Mouse (Mus musculus): ENCODE results near the gene Kcnma1. TPM values are rescaled to one million over a fixed set of nuclear protein-coding genes. Genes with fewer than 3 reads are reported as not detected.

Kcnma1 gene
- total RNA-seq, 1 experiment = 0.49 TPM

DNA sequence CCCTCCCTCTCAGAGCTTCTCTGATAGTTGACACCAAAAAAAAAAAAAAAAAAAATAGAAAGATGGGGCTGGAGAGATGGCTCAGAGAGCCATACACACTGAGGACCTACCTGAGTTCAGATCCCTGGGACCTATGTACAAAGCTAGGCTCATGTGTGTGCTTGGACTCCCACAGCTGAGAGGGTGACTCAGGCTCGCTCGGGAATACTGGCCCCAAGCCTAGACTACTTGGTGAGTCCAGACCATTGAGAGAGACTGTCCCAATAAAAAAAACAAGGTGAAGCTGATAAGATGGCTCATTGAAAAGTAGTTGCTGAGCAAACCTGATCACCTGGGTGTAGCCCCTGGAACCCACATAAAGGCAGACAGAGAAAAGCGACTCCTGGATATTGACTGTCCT, 18.5 kb downstream of the Kcnma1 start:
- H3K4me3 ChIP-seq (ENCODE audit: insufficient read depth in 1 of 2, low read depth in 1 of 2, low read length in 2 of 2, poor library complexity in 1 of 2, severe bottlenecking in 1 of 2) = no peak overlapping the region
- no peak overlapping the region for H3K27ac ChIP-seq (ENCODE audit: insufficient read depth, low read depth, low read length, poor library complexity, severe bottlenecking)
- in situ Hi-C loops (cut with MboI; ENCODE audit: low sequenced_read_pairs in 2 of 2, unreplicated experiment in 2 of 2) = no loop called here
- no peak for TF ChIP-seq ZNF384 (IDR thresholded peaks at IDR 0.05; ENCODE audit: low read depth, low read length)
- TF ChIP-seq HCFC1 (IDR thresholded peaks at IDR 0.05; ENCODE audit: borderline replicate concordance, insufficient read depth, low read length) = no peak
- no peak for TF ChIP-seq ZC3H11A (IDR thresholded peaks at IDR 0.05; ENCODE audit: borderline replicate concordance, low read depth, low read length)
- no peak for TF ChIP-seq CHD2 (IDR thresholded peaks at IDR 0.05; ENCODE audit: low read depth, low read length)
- no peak for TF ChIP-seq MAFK (IDR thresholded peaks at IDR 0.05; ENCODE audit: insufficient read depth, low read depth, low read length)
- H3K36me3 ChIP-seq (ENCODE audit: control insufficient read depth, insufficient read depth, low read length, poor library complexity, severe bottlenecking) = no peaks in the 10 kb centered on the region
- DNase-seq (ENCODE audit: low read depth, low spot score) = no peak
- H3K9ac ChIP-seq (ENCODE audit: insufficient read depth, low read depth, low read length, poor library complexity, severe bottlenecking) = no peak overlapping the region
- no peaks in the 10 kb centered on the region for H3K4me1 ChIP-seq (ENCODE audit: control insufficient read depth in 2 of 2, insufficient read depth in 2 of 2, low read length in 2 of 2, poor library complexity in 1 of 2)
- H3K9me3 ChIP-seq (ENCODE audit: control insufficient read depth, insufficient read depth, low read depth, low read length) = no peaks in the 10 kb centered on the region

DNA sequence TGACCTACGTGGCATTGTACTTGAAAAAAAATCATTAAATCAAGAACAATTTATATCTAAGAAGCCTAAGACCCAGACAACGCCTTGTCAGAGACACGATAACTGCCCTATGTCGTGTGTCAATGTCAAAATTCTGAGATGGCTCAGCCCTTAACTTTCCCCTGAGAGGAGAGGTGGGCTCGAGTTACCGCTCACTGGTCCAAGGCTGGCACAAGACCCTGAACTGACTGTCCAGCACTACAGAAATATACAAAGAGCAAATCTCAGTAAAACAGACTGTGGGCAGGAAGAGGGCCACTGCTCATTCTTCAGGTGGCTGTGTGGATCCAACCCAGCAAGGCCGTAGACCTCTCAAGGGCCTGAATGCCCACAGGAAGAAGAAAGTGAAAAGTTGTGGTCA, 23.4 kb downstream of the Kcnma1 start:
- Histone ChIP-seq H3K27ac (ENCODE audit: insufficient read depth, low read depth, low read length, poor library complexity, severe bottlenecking) (no peak overlapping the region), H3K9me3 (ENCODE audit: control insufficient read depth, insufficient read depth, low read depth, low read length) (no peaks in the 10 kb centered on the region), H3K4me3 (ENCODE audit: insufficient read depth in 1 of 2, low read depth in 1 of 2, low read length in 2 of 2, poor library complexity in 1 of 2, severe bottlenecking in 1 of 2) (no peak overlapping the region), H3K4me1 (ENCODE audit: control insufficient read depth in 2 of 2, insufficient read depth in 2 of 2, low read length in 2 of 2, poor library complexity in 1 of 2) (no peaks in the 10 kb centered on the region), H3K9ac (ENCODE audit: insufficient read depth, low read depth, low read length, poor library complexity, severe bottlenecking) (no peak overlapping the region), H3K36me3 (ENCODE audit: control insufficient read depth, insufficient read depth, low read length, poor library complexity, severe bottlenecking) (no peaks in the 10 kb centered on the region)
- no peak for DNase-seq (ENCODE audit: low read depth, low spot score)
- TF ChIP-seq ZNF384 (IDR thresholded peaks at IDR 0.05; ENCODE audit: low read depth, low read length) (no peak), CHD2 (IDR thresholded peaks at IDR 0.05; ENCODE audit: low read depth, low read length) (no peak), ZC3H11A (IDR thresholded peaks at IDR 0.05; ENCODE audit: borderline replicate concordance, low read depth, low read length) (no peak), MAFK (IDR thresholded peaks at IDR 0.05; ENCODE audit: insufficient read depth, low read depth, low read length) (no peak), HCFC1 (IDR thresholded peaks at IDR 0.05; ENCODE audit: borderline replicate concordance, insufficient read depth, low read length) (no peak)
- in situ Hi-C loops (cut with MboI; ENCODE audit: low sequenced_read_pairs in 2 of 2, unreplicated experiment in 2 of 2) = no loop called here

DNA sequence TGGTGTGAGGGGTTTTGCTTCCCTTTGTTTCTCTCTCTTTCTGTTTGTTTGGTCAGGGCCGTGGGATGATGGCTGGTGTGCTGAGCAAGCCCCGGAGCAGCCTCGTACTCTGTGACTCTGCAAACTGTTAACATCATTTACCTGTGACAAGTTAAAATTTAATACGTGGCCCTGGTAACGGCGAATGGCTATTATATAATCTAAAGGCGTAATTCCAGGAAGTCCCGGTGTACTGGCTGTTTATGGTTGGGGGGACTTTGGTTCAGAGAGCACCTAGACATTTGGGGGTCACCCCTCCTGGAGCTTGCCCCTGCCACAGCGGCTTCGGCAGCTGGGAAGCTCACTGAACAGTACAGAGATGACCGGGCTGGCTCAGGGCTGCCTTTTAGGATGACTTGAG, 24.6 kb downstream of the Kcnma1 start:
- Histone ChIP-seq H3K9ac (ENCODE audit: insufficient read depth, low read depth, low read length, poor library complexity, severe bottlenecking) (no peak overlapping the region), H3K27ac (ENCODE audit: insufficient read depth, low read depth, low read length, poor library complexity, severe bottlenecking) (no peak overlapping the region), H3K4me3 (ENCODE audit: insufficient read depth in 1 of 2, low read depth in 1 of 2, low read length in 2 of 2, poor library complexity in 1 of 2, severe bottlenecking in 1 of 2) (no peak overlapping the region), H3K36me3 (ENCODE audit: control insufficient read depth, insufficient read depth, low read length, poor library complexity, severe bottlenecking) (no peaks in the 10 kb centered on the region), H3K9me3 (ENCODE audit: control insufficient read depth, insufficient read depth, low read depth, low read length) (no peaks in the 10 kb centered on the region), H3K4me1 (ENCODE audit: control insufficient read depth in 2 of 2, insufficient read depth in 2 of 2, low read length in 2 of 2, poor library complexity in 1 of 2) (no peaks in the 10 kb centered on the region)
- no peak for TF ChIP-seq HCFC1 (IDR thresholded peaks at IDR 0.05; ENCODE audit: borderline replicate concordance, insufficient read depth, low read length)
- TF ChIP-seq ZC3H11A (IDR thresholded peaks at IDR 0.05; ENCODE audit: borderline replicate concordance, low read depth, low read length) = no peak
- TF ChIP-seq MAFK (IDR thresholded peaks at IDR 0.05; ENCODE audit: insufficient read depth, low read depth, low read length) = no peak
- no peak for TF ChIP-seq ZNF384 (IDR thresholded peaks at IDR 0.05; ENCODE audit: low read depth, low read length)
- no peak for TF ChIP-seq CHD2 (IDR thresholded peaks at IDR 0.05; ENCODE audit: low read depth, low read length)
- no peak for DNase-seq (ENCODE audit: low read depth, low spot score)
- in situ Hi-C loops (cut with MboI; ENCODE audit: low sequenced_read_pairs in 2 of 2, unreplicated experiment in 2 of 2) = no loop called here

DNA sequence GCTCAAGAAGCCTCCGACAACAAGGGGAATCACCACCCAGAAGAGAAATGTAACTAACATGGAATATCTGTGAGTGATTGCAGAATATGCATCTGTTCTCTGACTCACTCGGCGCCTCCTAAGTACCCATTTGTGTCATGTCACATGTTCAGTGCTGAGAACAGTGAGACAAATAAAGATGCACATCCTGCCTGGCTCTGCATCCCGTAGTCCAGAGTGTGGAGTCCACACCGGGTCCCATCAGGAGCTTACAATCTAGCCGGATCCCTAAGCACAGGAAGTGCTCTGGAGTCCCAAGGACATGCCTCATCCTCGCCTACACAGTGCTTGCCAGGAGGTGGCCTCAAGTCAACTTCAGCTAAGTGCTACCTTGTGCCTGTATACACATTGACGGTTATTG, 32.1 kb downstream of the Kcnma1 start:
- H3K36me3 ChIP-seq (ENCODE audit: control insufficient read depth, insufficient read depth, low read length, poor library complexity, severe bottlenecking) = no peaks in the 10 kb centered on the region
- H3K4me1 ChIP-seq (ENCODE audit: control insufficient read depth in 2 of 2, insufficient read depth in 2 of 2, low read length in 2 of 2, poor library complexity in 1 of 2) = no peaks in the 10 kb centered on the region
- no peak for TF ChIP-seq ZNF384 (IDR thresholded peaks at IDR 0.05; ENCODE audit: low read depth, low read length)
- TF ChIP-seq HCFC1 (IDR thresholded peaks at IDR 0.05; ENCODE audit: borderline replicate concordance, insufficient read depth, low read length) = no peak
- no peak for TF ChIP-seq CHD2 (IDR thresholded peaks at IDR 0.05; ENCODE audit: low read depth, low read length)
- no peak for TF ChIP-seq MAFK (IDR thresholded peaks at IDR 0.05; ENCODE audit: insufficient read depth, low read depth, low read length)
- TF ChIP-seq ZC3H11A (IDR thresholded peaks at IDR 0.05; ENCODE audit: borderline replicate concordance, low read depth, low read length) = no peak
- in situ Hi-C loops (cut with MboI; ENCODE audit: low sequenced_read_pairs in 2 of 2, unreplicated experiment in 2 of 2) = no loop called here
- no peak for DNase-seq (ENCODE audit: low read depth, low spot score)
- no peak overlapping the region for H3K9ac ChIP-seq (ENCODE audit: insufficient read depth, low read depth, low read length, poor library complexity, severe bottlenecking)
- H3K9me3 ChIP-seq (ENCODE audit: control insufficient read depth, insufficient read depth, low read depth, low read length) = no peaks in the 10 kb centered on the region
- no peak overlapping the region for H3K27ac ChIP-seq (ENCODE audit: insufficient read depth, low read depth, low read length, poor library complexity, severe bottlenecking)
- H3K4me3 ChIP-seq (ENCODE audit: insufficient read depth in 1 of 2, low read depth in 1 of 2, low read length in 2 of 2, poor library complexity in 1 of 2, severe bottlenecking in 1 of 2) = no peak overlapping the region

DNA sequence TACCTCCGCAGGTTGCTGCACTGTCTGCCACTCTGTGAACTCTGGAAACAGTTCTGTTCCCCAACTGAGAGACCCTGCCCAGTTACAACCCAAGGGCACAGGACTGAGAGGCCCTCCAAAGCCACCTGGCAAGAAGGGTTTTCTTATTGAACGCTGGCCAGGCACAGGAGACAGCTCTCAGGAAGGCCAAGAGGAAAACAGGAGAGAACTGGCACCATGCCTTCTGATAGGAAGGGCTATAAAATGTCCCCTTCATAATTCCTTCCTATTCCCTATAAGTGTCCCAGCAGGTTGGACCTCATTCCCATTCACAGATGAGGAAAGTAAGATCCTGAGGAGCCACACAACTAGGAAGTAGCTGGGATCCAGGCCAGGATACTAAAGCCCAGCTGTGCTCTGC, 39.6 kb downstream of the Kcnma1 start:
- in situ Hi-C loops (cut with MboI; ENCODE audit: low sequenced_read_pairs in 2 of 2, unreplicated experiment in 2 of 2) = no loop called here
- Histone ChIP-seq H3K27ac (ENCODE audit: insufficient read depth, low read depth, low read length, poor library complexity, severe bottlenecking) (no peak overlapping the region), H3K9me3 (ENCODE audit: control insufficient read depth, insufficient read depth, low read depth, low read length) (no peaks in the 10 kb centered on the region), H3K4me3 (ENCODE audit: insufficient read depth in 1 of 2, low read depth in 1 of 2, low read length in 2 of 2, poor library complexity in 1 of 2, severe bottlenecking in 1 of 2) (no peak overlapping the region), H3K36me3 (ENCODE audit: control insufficient read depth, insufficient read depth, low read length, poor library complexity, severe bottlenecking) (no peaks in the 10 kb centered on the region), H3K4me1 (ENCODE audit: control insufficient read depth in 2 of 2, insufficient read depth in 2 of 2, low read length in 2 of 2, poor library complexity in 1 of 2) (no peaks in the 10 kb centered on the region), H3K9ac (ENCODE audit: insufficient read depth, low read depth, low read length, poor library complexity, severe bottlenecking) (no peak overlapping the region)
- TF ChIP-seq HCFC1 (IDR thresholded peaks at IDR 0.05; ENCODE audit: borderline replicate concordance, insufficient read depth, low read length) = no peak
- no peak for TF ChIP-seq CHD2 (IDR thresholded peaks at IDR 0.05; ENCODE audit: low read depth, low read length)
- no peak for TF ChIP-seq ZC3H11A (IDR thresholded peaks at IDR 0.05; ENCODE audit: borderline replicate concordance, low read depth, low read length)
- no peak for TF ChIP-seq ZNF384 (IDR thresholded peaks at IDR 0.05; ENCODE audit: low read depth, low read length)
- TF ChIP-seq MAFK (IDR thresholded peaks at IDR 0.05; ENCODE audit: insufficient read depth, low read depth, low read length) = no peak
- DNase-seq (ENCODE audit: low read depth, low spot score) = no peak

Data from ES-E14 (cell line).